Mouse (Mus musculus): ENCODE results near the gene H2al1i. TPM values are rescaled to one million over a fixed set of nuclear protein-coding genes. Genes with fewer than 3 reads are reported as not detected.

The H2al1i gene
- polyA plus RNA-seq, 1 experiment = not detected

Other genes with a start within 250 kb of the H2al1i start
- gene H2al1a, start 25.4 kb upstream of the H2al1i start, polyA plus RNA-seq (2012; rRNA removed) = not detected in 2 replicates
- not detected in 2 replicates for gene H2al1b, start 22.2 kb upstream of the H2al1i start, polyA plus RNA-seq (2012; rRNA removed)
- not detected in 2 replicates for gene H2al1c, start 19.0 kb upstream of the H2al1i start, polyA plus RNA-seq (2012; rRNA removed)
- gene H2al1d, start 15.8 kb upstream of the H2al1i start, polyA plus RNA-seq (2012; rRNA removed) = not detected in 2 replicates
- not detected in 2 replicates for gene H2al1e, start 12.7 kb upstream of the H2al1i start, polyA plus RNA-seq (2012; rRNA removed)
- gene H2al1f, start 9.5 kb upstream of the H2al1i start, polyA plus RNA-seq (2012; rRNA removed) = not detected in 2 replicates
- gene H2al1g, start 6.4 kb upstream of the H2al1i start, polyA plus RNA-seq (2012; rRNA removed) = not detected in 2 replicates
- gene H2al1h, start 3.2 kb upstream of the H2al1i start, polyA plus RNA-seq (2012; rRNA removed) = not detected in 2 replicates
- gene H2al1j, start 3.2 kb downstream of the H2al1i start, polyA plus RNA-seq (2012; rRNA removed) = not detected in 2 replicates

Data from frontal cortex, adult 2 months (tissue).